Mouse (Mus musculus) right cerebral cortex, postnatal 36 days (tissue): ENCODE data around the gene Dapl1.

Experiments used
- DNase-seq, 2 experiments: peaks; one replicate each; pipeline ENCODE4 v3.0.0; 2022; ENCODE audit warnings: low spot score in 2 of 2, mixed read lengths in 1 of 2

Dapl1 gene

GRCm38 (mm10) chr2:59471051-59471948 lies 13.2 kb upstream of the Dapl1 start:
- no peak for DNase-seq

GRCm38 (mm10) chr2:59474336-59474735 lies 10.1 kb upstream of the Dapl1 start:
- DNase-seq: no peak

- no peak for DNase-seq
Observed at GRCm38 (mm10) chr2:59485080-59485479, 627 bp downstream of the Dapl1 start.

GRCm38 (mm10) chr2:59485657-59486056 lies 1.2 kb downstream of the Dapl1 start:
- DNase-seq: no peak

GRCm38 (mm10) chr2:59486196-59486845 lies 1.9 kb downstream of the Dapl1 start:
- DNase-seq: no peak

GRCm38 (mm10) chr2:59488235-59488634 lies 3.8 kb downstream of the Dapl1 start:
- no peak for DNase-seq

GRCm38 (mm10) chr2:59490353-59490752 lies 5.9 kb downstream of the Dapl1 start:
- no peak for DNase-seq

GRCm38 (mm10) chr2:59493445-59494085 lies 9.1 kb downstream of the Dapl1 start:
- DNase-seq: no peak

GRCm38 (mm10) chr2:59499146-59499545 lies 14.7 kb downstream of the Dapl1 start:
- no peak for DNase-seq

GRCm38 (mm10) chr2:59499717-59500116 lies 15.3 kb downstream of the Dapl1 start:
- DNase-seq: no peak

GRCm38 (mm10) chr2:59509061-59509460 lies 24.6 kb downstream of the Dapl1 start:
- DNase-seq: no peak

- no peak for DNase-seq
Observed at GRCm38 (mm10) chr2:59510416-59510815, 26.0 kb downstream of the Dapl1 start.

- no peak for DNase-seq
Observed at GRCm38 (mm10) chr2:59510882-59511281, 26.4 kb downstream of the Dapl1 start.

- no peak for DNase-seq
Observed at GRCm38 (mm10) chr2:59520663-59521062, 36.2 kb downstream of the Dapl1 start.

GRCm38 (mm10) chr2:59522079-59522684 lies 37.7 kb downstream of the Dapl1 start:
- peak; percentile 32 to 36 for DNase-seq

- no peak for DNase-seq
Observed at GRCm38 (mm10) chr2:59523526-59523925, 39.1 kb downstream of the Dapl1 start.

- DNase-seq: no peak
Observed at GRCm38 (mm10) chr2:59526893-59527292, 42.4 kb downstream of the Dapl1 start.

GRCm38 (mm10) chr2:59529574-59530080 lies 45.2 kb downstream of the Dapl1 start:
- DNase-seq: no peak

GRCm38 (mm10) chr2:59530811-59531210 lies 46.4 kb downstream of the Dapl1 start:
- peak; percentile 27 to 61 for DNase-seq

- DNase-seq: no peak
Observed at GRCm38 (mm10) chr2:59532999-59533398, 48.5 kb downstream of the Dapl1 start.

- no peak for DNase-seq
Observed at GRCm38 (mm10) chr2:59533504-59533903, 49.1 kb downstream of the Dapl1 start.
